Mouse (Mus musculus) MEL (cell line): ENCODE results near the gene Erg.

ENCODE experiments used
- BHLHE40 ChIP-seq: IDR thresholded peaks from 2 replicates; pipeline ENCODE4 v1.6.1; 2012; ENCODE audit warnings: low read depth, mild to moderate bottlenecking, inconsistent platforms, low read length, improper control_type of control experiment, borderline replicate concordance
- CTCF ChIP-seq, 3 experiments: IDR thresholded peaks in 2 of 3; conservative IDR thresholded peaks in 1 of 3; 2 replicates each; pipeline ENCODE4 v1.5.1; 2011 to 2012; ENCODE audit warnings: low read length in 3 of 3, low read depth in 2 of 3, mild to moderate bottlenecking in 2 of 3, improper control_type of control experiment in 1 of 3, inconsistent platforms in 1 of 3, mixed read lengths in 1 of 3, moderate library complexity in 1 of 3; ENCODE audit not compliant: control insufficient read depth in 1 of 3, insufficient read depth in 1 of 3, poor library complexity in 1 of 3, severe bottlenecking in 1 of 3
- EP300 ChIP-seq, 2 experiments: IDR thresholded peaks; 2 replicates each; pipeline ENCODE4 v1.6.1; 2011; ENCODE audit warnings: improper control_type of control experiment in 2 of 2, low read length in 2 of 2, low read depth in 1 of 2, mild to moderate bottlenecking in 1 of 2
- MAX ChIP-seq: IDR thresholded peaks from 2 replicates; pipeline ENCODE4 v1.6.1; 2011; ENCODE audit warnings: low read length, improper control_type of control experiment
- NELFE ChIP-seq: IDR thresholded peaks from 2 replicates; pipeline ENCODE4 v1.6.1; 2011; ENCODE audit warnings: low read depth, low read length, improper control_type of control experiment
- POLR2A ChIP-seq, 2 experiments: IDR thresholded peaks; 2 replicates each; pipeline ENCODE4 v1.6.1; 2011 to 2012; ENCODE audit warnings: low read length in 2 of 2, mild to moderate bottlenecking in 2 of 2, control low read depth in 1 of 2, improper control_type of control experiment in 1 of 2, low read depth in 1 of 2, moderate library complexity in 1 of 2; ENCODE audit not compliant: control insufficient read depth in 1 of 2, insufficient read depth in 1 of 2, poor library complexity in 1 of 2
- POLR2AphosphoS5 ChIP-seq: IDR thresholded peaks from 2 replicates; pipeline ENCODE4 v1.6.1; 2012; ENCODE audit warnings: low read depth, borderline replicate concordance, mild to moderate bottlenecking, inconsistent platforms, low read length, moderate library complexity, mixed read lengths
- TBP ChIP-seq: IDR thresholded peaks from 2 replicates; pipeline ENCODE4 v1.8.0; 2011; ENCODE audit warnings: low read depth, low read length, improper control_type of control experiment

DNA sequence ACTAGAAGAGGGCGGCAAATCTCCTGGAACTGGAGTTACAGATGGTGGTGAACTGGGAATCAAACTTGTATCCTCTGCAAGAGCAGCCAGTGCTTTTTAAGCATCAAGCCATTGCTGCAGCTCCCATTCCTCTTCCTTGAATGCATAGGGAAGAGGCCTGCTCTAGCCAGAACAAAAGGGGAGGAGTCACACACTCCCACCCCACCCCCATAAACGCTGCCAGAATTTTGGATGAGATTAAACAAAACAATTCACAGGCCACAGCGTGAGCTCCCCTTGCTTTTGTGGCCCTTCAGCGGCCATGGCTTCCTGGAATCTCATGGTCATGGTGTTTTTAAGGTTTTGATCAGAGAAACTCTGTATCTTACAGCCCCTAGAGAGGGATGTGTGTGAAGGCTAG, 15.4 kb upstream of the Erg start:
- TF ChIP-seq POLR2A (IDR thresholded peaks at IDR 0.05; ENCODE audit: control insufficient read depth in 1 of 2, insufficient read depth in 1 of 2, low read depth in 1 of 2, low read length in 2 of 2, poor library complexity in 1 of 2): no peak
- no peak for TF ChIP-seq BHLHE40
- TF ChIP-seq TBP: no peak
- TF ChIP-seq CTCF (IDR thresholded peaks at IDR 0.05 in 2 of 3, conservative IDR thresholded peaks at IDR 0.05 in 1 of 3; ENCODE audit: control insufficient read depth in 1 of 3, insufficient read depth in 1 of 3, low read depth in 2 of 3, low read length in 3 of 3, poor library complexity in 1 of 3, severe bottlenecking in 1 of 3): no peak
- TF ChIP-seq MAX: no peak
- TF ChIP-seq EP300 (IDR thresholded peaks at IDR 0.05; ENCODE audit: low read depth in 1 of 2, low read length in 2 of 2): no peak
- TF ChIP-seq POLR2AphosphoS5: no peak
- no peak for TF ChIP-seq NELFE
